Mouse (Mus musculus): ENCODE measurements at regions not wholly inside any gene's neighbourhood (a gene's known extent, or its start where the extent isn't known, plus 50 kb on each side); places are given as distances from the start of the nearest gene placed in this dataset.
A peak's percentile ranks its signal among the peaks of the same experiment; 100 is the strongest.

- Histone ChIP-seq H3K36me3 (replicated peaks; ENCODE audit: control insufficient read depth, insufficient read depth, low read length) (no peaks in the 10 kb centered on the region), H3K4me3 (ENCODE audit: low read depth, low read length) (no peak overlapping the region), H3K4me2 (ENCODE audit: low read depth, low read length) (no peak overlapping the region), H3K9ac (replicated peaks; ENCODE audit: low read depth, low read length) (no peak overlapping the region), H3K9me3 (replicated peaks; ENCODE audit: control insufficient read depth, low read length) (no peaks in the 10 kb centered on the region), H3K4me1 (ENCODE audit: control insufficient read depth, insufficient read depth) (peaks cover 8% of the 10 kb centered on the region; the same call in 1 of the 2 replicates), H3K27me3 (ENCODE audit: control insufficient read depth, insufficient read depth, low read length) (0 out of 2 replicates have a peak, but pooled peaks cover 2% of the 10 kb centered on the region), H3K27ac (ENCODE audit: low read depth) (no peak overlapping the region)
- WGBS: 80% methylated on average over 8 of the region's 8 CpGs
- no peak for ATAC-seq (ENCODE audit: insufficient read depth, low read depth)
- TF ChIP-seq EP300 (IDR thresholded peaks at IDR 0.05; ENCODE audit: low read depth) (no peak), CTCF (IDR thresholded peaks at IDR 0.05; ENCODE audit: low read depth) (no peak)
- DNase-seq (ENCODE audit: low spot score): no peak
Observed at GRCm38 (mm10) chr4:154782291-154782690, 55.0 kb upstream of the Ttc34 start.

GRCm38 (mm10) chr4:154785282-154785987, 51.8 kb upstream of the Ttc34 start:
- no peak for TF ChIP-seq EP300 (IDR thresholded peaks at IDR 0.05; ENCODE audit: low read depth)
- no peak for TF ChIP-seq CTCF (IDR thresholded peaks at IDR 0.05; ENCODE audit: low read depth)
- Histone ChIP-seq H3K27me3 (ENCODE audit: control insufficient read depth, insufficient read depth, low read length) (0 out of 2 replicates have a peak, but pooled peaks cover 2% of the 10 kb centered on the region), H3K27ac (ENCODE audit: low read depth) (peak overlapping the region; percentile 52), H3K36me3 (replicated peaks; ENCODE audit: control insufficient read depth, insufficient read depth, low read length) (no peaks in the 10 kb centered on the region), H3K4me2 (ENCODE audit: low read depth, low read length) (no peak overlapping the region), H3K4me3 (ENCODE audit: low read depth, low read length) (no peak overlapping the region), H3K4me1 (ENCODE audit: control insufficient read depth, insufficient read depth) (peaks cover 24% of the 10 kb centered on the region), H3K9ac (replicated peaks; ENCODE audit: low read depth, low read length) (no peak overlapping the region), H3K9me3 (replicated peaks; ENCODE audit: control insufficient read depth, low read length) (no peaks in the 10 kb centered on the region)
- ATAC-seq (ENCODE audit: insufficient read depth, low read depth) (peak; percentile 62), DNase-seq (ENCODE audit: low spot score) (peak; percentile 24)
- WGBS: 25% methylated on average over 8 of the region's 8 CpGs

GRCm38 (mm10) chr4:154787190-154787589, 50.1 kb upstream of the Ttc34 start:
- no peak for DNase-seq (ENCODE audit: low spot score)
- TF ChIP-seq CTCF (IDR thresholded peaks at IDR 0.05; ENCODE audit: low read depth) (peak; percentile 35), EP300 (IDR thresholded peaks at IDR 0.05; ENCODE audit: low read depth) (no peak)
- H3K27ac ChIP-seq (ENCODE audit: low read depth): no peak overlapping the region
- H3K9ac ChIP-seq (replicated peaks; ENCODE audit: low read depth, low read length): no peak overlapping the region
- peaks cover 24% of the 10 kb centered on the region for H3K4me1 ChIP-seq (ENCODE audit: control insufficient read depth, insufficient read depth)
- H3K4me3 ChIP-seq (ENCODE audit: low read depth, low read length): no peak overlapping the region
- no peak for ATAC-seq (ENCODE audit: insufficient read depth, low read depth)
- 69% methylated on average over 8 of the region's 8 CpGs for WGBS
- 0 out of 2 replicates have a peak, but pooled peaks cover 2% of the 10 kb centered on the region for H3K27me3 ChIP-seq (ENCODE audit: control insufficient read depth, insufficient read depth, low read length)
- H3K9me3 ChIP-seq (replicated peaks; ENCODE audit: control insufficient read depth, low read length): no peaks in the 10 kb centered on the region
- H3K36me3 ChIP-seq (replicated peaks; ENCODE audit: control insufficient read depth, insufficient read depth, low read length): no peaks in the 10 kb centered on the region
- no peak overlapping the region for H3K4me2 ChIP-seq (ENCODE audit: low read depth, low read length)
